In the genomic region with DNA sequence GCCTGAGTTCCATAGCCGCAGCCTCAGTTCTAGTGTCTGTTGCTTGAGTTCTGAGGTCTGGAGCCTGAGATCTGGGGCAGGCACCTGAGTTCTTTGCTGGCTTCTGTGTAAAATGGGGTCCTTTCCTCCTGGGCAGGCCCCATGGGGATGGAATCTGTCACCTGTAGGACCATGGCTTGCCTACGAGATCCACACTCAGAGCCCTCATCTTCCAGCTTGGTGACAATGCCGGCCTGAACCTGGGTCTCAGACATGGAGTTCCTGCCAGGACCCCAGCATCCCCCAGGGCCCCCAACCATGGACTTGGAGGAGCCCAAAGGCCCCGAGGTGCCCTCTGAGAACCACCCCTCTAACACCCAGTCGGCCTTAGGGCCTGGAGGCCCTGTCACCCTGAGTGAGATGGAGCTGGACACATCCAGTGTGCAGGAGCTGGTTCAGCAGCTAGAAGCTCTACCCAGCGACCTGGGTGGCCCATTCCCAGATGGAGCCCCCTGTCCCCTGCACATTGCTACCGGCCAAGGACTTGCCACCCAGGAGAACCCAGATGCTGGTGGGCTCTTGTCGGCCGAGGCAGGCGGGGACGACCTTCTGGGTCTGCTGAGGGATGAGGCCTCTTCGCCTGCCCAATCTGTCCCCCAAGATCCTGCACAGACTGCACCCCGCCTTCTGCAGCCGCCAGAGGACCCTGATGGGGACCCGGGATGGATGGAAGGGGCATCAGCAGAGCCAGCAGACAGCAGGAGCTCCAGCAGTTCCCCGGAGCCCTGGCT, we compare ENCODE assay signal across 1 mouse cellular context.
TF ChIP-seq lines count a peak whose summit lies in the region.

No protein-coding gene starts in this region.

TF ChIP-seq in CH12.LX, 34 proteins besides CTCF, POLR2A, EP300 and RAD21:
- TF ChIP-seq RCOR1 (conservative IDR thresholded peaks at IDR 0.05; ENCODE audit: low read depth, low read length) = no peak
- TF ChIP-seq MAFK (IDR thresholded peaks at IDR 0.05; ENCODE audit: insufficient replicate concordance, low read length) = no peak
- no peak for TF ChIP-seq E2F4 (IDR thresholded peaks at IDR 0.05; ENCODE audit: insufficient replicate concordance, low read depth, low read length)
- TF ChIP-seq HCFC1 (IDR thresholded peaks at IDR 0.05; ENCODE audit: low read depth, low read length) = no peak
- TF ChIP-seq USF2 (conservative IDR thresholded peaks at IDR 0.05; ENCODE audit: low read depth, low read length) = no peak
- TF ChIP-seq UBTF (IDR thresholded peaks at IDR 0.05; ENCODE audit: low read depth, low read length) = no peak
- no peak for TF ChIP-seq ZNF384 (IDR thresholded peaks at IDR 0.05; ENCODE audit: low read depth, low read length)
- no peak for TF ChIP-seq CHD2 (IDR thresholded peaks at IDR 0.05; ENCODE audit: low read length)
- TF ChIP-seq ETS1 (conservative IDR thresholded peaks at IDR 0.05; ENCODE audit: low read depth, low read length) = no peak
- TF ChIP-seq ZC3H11A (IDR thresholded peaks at IDR 0.05; ENCODE audit: low read depth, low read length) = no peak
- no peak for TF ChIP-seq PAX5 (IDR thresholded peaks at IDR 0.05; ENCODE audit: low read length)
- no peak for TF ChIP-seq MYC (IDR thresholded peaks at IDR 0.05; ENCODE audit: low read depth, low read length)
- TF ChIP-seq USF1 (IDR thresholded peaks at IDR 0.05; ENCODE audit: low read depth, low read length) = no peak
- no peak for TF ChIP-seq TCF12 (IDR thresholded peaks at IDR 0.05; ENCODE audit: low read depth, low read length)
